Comparison of ENCODE assay signal across 8 mouse cellular contexts in the genomic region with DNA sequence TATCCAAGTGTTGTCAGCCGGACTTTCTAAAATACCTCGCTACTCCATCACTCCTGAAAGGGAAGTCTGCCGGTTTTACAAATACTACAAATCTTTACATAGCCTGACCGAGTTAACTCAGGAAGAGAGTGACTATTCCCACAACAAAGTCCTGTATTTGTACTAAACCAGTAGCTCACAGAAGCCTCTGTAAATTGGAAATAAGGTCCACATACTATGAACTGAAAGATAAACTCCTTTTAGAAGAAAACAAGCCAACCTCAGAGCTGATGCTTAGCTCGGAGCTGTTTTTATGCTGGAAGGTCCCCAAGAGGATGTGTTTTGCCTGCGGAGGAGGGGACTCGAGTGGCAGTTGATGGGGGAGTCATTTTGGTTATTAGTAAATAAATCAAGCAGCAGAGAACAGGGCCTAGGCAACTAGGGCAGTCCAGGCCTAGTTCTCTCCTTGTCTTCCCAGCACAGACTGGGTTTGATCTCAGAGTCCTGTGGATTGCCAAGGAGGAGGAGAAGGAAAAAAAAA. TPM values are rescaled to one million over a fixed set of nuclear protein-coding genes. Genes with fewer than 3 reads are reported as not detected.
DNase-seq lines count a peak whose midpoint lies in the region; ATAC-seq and TF ChIP-seq lines count a peak whose summit lies in the region.

No protein-coding gene starts in this region.

- no peak for TF ChIP-seq CTCF in intestine, postnatal 0 days (IDR thresholded peaks at IDR 0.05; ENCODE audit: low read depth)
- no peak for TF ChIP-seq CTCF in lung, adult 2 months (IDR thresholded peaks at IDR 0.05; ENCODE audit: insufficient read depth, low read length)

- H3K27me3 ChIP-seq in megakaryocyte, embryonic 14.5 days (replicated peaks) = no peaks in the 10 kb centered on the region
- H3K27me3 ChIP-seq in forebrain, embryonic 15.5 days = no peaks in the 10 kb centered on the region
- H3K27me3 ChIP-seq in intestine, postnatal 0 days (replicated peaks; ENCODE audit: control insufficient read depth, insufficient read depth, low read length) = no peaks in the 10 kb centered on the region

- ATAC-seq in megakaryocyte, adult 5-6 weeks (ENCODE audit: poor library complexity, severe bottlenecking) = no peak
- ATAC-seq in forebrain, embryonic 15.5 days (replicated peaks) = no peak
- ATAC-seq in intestine, postnatal 0 days = no peak

- H3K36me3 ChIP-seq in megakaryocyte, embryonic 14.5 days (replicated peaks; ENCODE audit: low read length) = no peaks in the 10 kb centered on the region
- no peaks in the 10 kb centered on the region for H3K36me3 ChIP-seq in forebrain, embryonic 15.5 days
- H3K36me3 ChIP-seq in intestine, postnatal 0 days (ENCODE audit: control insufficient read depth, insufficient read depth) = no peaks in the 10 kb centered on the region

- no peak for TF ChIP-seq POLR2A in lung, adult 2 months (IDR thresholded peaks at IDR 0.05; ENCODE audit: borderline replicate concordance, extremely low read depth, low read depth, low read length)

- no peaks in the 10 kb centered on the region for H3K9me3 ChIP-seq in megakaryocyte, embryonic 14.5 days
- no peaks in the 10 kb centered on the region for H3K9me3 ChIP-seq in forebrain, embryonic 15.5 days
- H3K9me3 ChIP-seq in intestine, postnatal 0 days (ENCODE audit: control insufficient read depth) = no peaks in the 10 kb centered on the region

- peak overlapping the region; percentile 86 for H3K4me2 ChIP-seq in forebrain, embryonic 15.5 days (replicated peaks)
- H3K4me2 ChIP-seq in intestine, postnatal 0 days (replicated peaks; ENCODE audit: low read depth) = peak overlapping the region; percentile 98

- peak overlapping the region; percentile 97 for H3K4me3 ChIP-seq in megakaryocyte, embryonic 14.5 days (replicated peaks)
- peak overlapping the region; percentile 99 for H3K4me3 ChIP-seq in forebrain, embryonic 15.5 days
- peak overlapping the region; percentile 98 for H3K4me3 ChIP-seq in intestine, postnatal 0 days (ENCODE audit: low read depth, low read length)
- peak overlapping the region; percentile 21 for H3K4me3 ChIP-seq in lung, adult 2 months (replicated peaks; ENCODE audit: extremely low read depth, low read depth, low read length)

- H3K27ac ChIP-seq in forebrain, embryonic 15.5 days (replicated peaks) = peak overlapping the region; percentile 94
- peak overlapping the region; percentile 95 for H3K27ac ChIP-seq in intestine, postnatal 0 days (ENCODE audit: low read depth, low read length)

- intact Hi-C loops in gastrocnemius, postnatal 36 days (cut with DNase I) = loop anchor here (1.0 to 5.0 kb wide), 2 partner anchors 153 to 228 kb away; no protein-coding TSS in a partner anchor

- 4% methylated on average over 7 of the region's 7 CpGs for WGBS in forebrain, embryonic 15.5 days
- WGBS in intestine, postnatal 0 days = 21% methylated on average over 7 of the region's 7 CpGs
- WGBS in lung, adult 2 months = 11% methylated on average over 7 of the region's 7 CpGs

- peak overlapping the region; percentile 91 for H3K9ac ChIP-seq in forebrain, embryonic 15.5 days (replicated peaks)
- peak overlapping the region; percentile 95; the same call in 1 of the 2 replicates for H3K9ac ChIP-seq in intestine, postnatal 0 days (ENCODE audit: low read depth, low read length)

- peaks cover 45% of the 10 kb centered on the region for H3K4me1 ChIP-seq in megakaryocyte, embryonic 14.5 days
- H3K4me1 ChIP-seq in forebrain, embryonic 15.5 days = peaks cover 41% of the 10 kb centered on the region
- no peaks in the 10 kb centered on the region; the same call in 1 of the 2 replicates for H3K4me1 ChIP-seq in intestine, postnatal 0 days (replicated peaks; ENCODE audit: control insufficient read depth, insufficient read depth, low read length)
- peaks cover 6% of the 10 kb centered on the region for H3K4me1 ChIP-seq in lung, adult 2 months (ENCODE audit: control insufficient read depth, insufficient read depth, low read length)

- peak; percentile 30 for DNase-seq in adrenal gland, postnatal 10 days
- DNase-seq in lung, adult 2 months = peak; percentile 49
- peak; percentile 8 for DNase-seq in ovary, adult 18-20 months (ENCODE audit: low spot score)
- DNase-seq in gastrocnemius, postnatal 36 days = no peak

RNA-seq across cellular contexts. Expression of a gene that starts 1.8 kb away (rescaled TPM):
- polyA plus RNA-seq in megakaryocyte, embryonic 14.5 days (2012; ENCODE audit: insufficient read depth, low replicate concordance) = 3.8 and 3.9 TPM in 2 replicates
- total RNA-seq in megakaryocyte, adult 5-6 weeks (2015) = 21.9 and 25.6 TPM in 2 replicates
- total RNA-seq in megakaryocyte, adult 5-6 weeks (2017) = 12.9 and 18.1 TPM in 2 replicates
- 10 to 100 TPM; 11.3 to 17.5 TPM for total RNA-seq in adrenal gland, postnatal 10 days (2021)
- 21.9 and 22.8 TPM in 2 replicates for polyA plus RNA-seq in forebrain, embryonic 15.5 days (2015; fragmentation: Nextera tagmentation; extraction: Ambion mirVana)
- polyA plus RNA-seq in intestine, postnatal 0 days (2015; fragmentation: Nextera tagmentation; extraction: Ambion mirVana) = 6.1 and 6.9 TPM in 2 replicates
- 13.7 and 17.9 TPM in 2 replicates for polyA plus RNA-seq in lung, adult 2 months (2012; rRNA removed)
- 1 to 10 TPM; 6.4 to 7.9 TPM for total RNA-seq in gastrocnemius, postnatal 36 days (2021)

Comparison
In these comparisons a context has a peak if more than half of its experiments do, and no peak if none do; other contexts are left out.
1. H3K4me3 ChIP-seq: peak in every context shown above with its lines; median percentile 99 in forebrain, embryonic 15.5 days; 98 in intestine, postnatal 0 days; 97 in megakaryocyte, embryonic 14.5 days; 21 in lung, adult 2 months.
2. DNase-seq: peak in adrenal gland, postnatal 10 days (single experiment), lung, adult 2 months (single experiment) and ovary, adult 18-20 months (single experiment); none in gastrocnemius, postnatal 36 days (0 of 2).